Mouse (Mus musculus): ENCODE results near the gene Olfr700. TPM values are rescaled to one million over a fixed set of nuclear protein-coding genes. Genes with fewer than 3 reads are reported as not detected.

The Olfr700 gene
- not detected for polyA plus RNA-seq (2017; shearing (Covaris generic))

GRCm38 (mm10) chr7:106808734-106809133 lies at the start of gene Olfr700:
Gene Olfr700 (minus strand): TSS chr7:106808834.

GRCm38 (mm10) chr7:106843060-106843459 lies 34.4 kb upstream of the Olfr700 start, which contains the start of gene Olfr703:
Gene Olfr703 (plus strand): TSS chr7:106843360.

GRCm38 (mm10) chr7:106833793-106834192 lies 25.2 kb upstream of the Olfr700 start, which contains the start of gene Olfr702:
Gene Olfr702 (minus strand): TSS chr7:106833893.

GRCm38 (mm10) chr7:106813829-106814228 lies 5.2 kb upstream of the Olfr700 start, which contains the start of gene Olfr701:
Gene Olfr701 (plus strand): TSS chr7:106814129.

GRCm38 (mm10) chr7:106793098-106793497 lies 15.5 kb downstream of the Olfr700 start, which contains the start of gene Olfr699:
Gene Olfr699 (minus strand): TSS chr7:106793198.

Other genes starting within 250 kb of the Olfr700 start
- gene Olfr693, start 128.2 kb downstream of the Olfr700 start, polyA plus RNA-seq (2017; shearing (Covaris generic)), result not detected
- not detected for gene Olfr694, start 117.0 kb downstream of the Olfr700 start, polyA plus RNA-seq (2017; shearing (Covaris generic))
- not detected for gene Olfr695, start 92.4 kb downstream of the Olfr700 start, polyA plus RNA-seq (2017; shearing (Covaris generic))
- gene Olfr697, start 66.4 kb downstream of the Olfr700 start, polyA plus RNA-seq (2017; shearing (Covaris generic)), result not detected
- gene Olfr698, start 53.4 kb downstream of the Olfr700 start, polyA plus RNA-seq (2017; shearing (Covaris generic)), result not detected
- not detected for gene Olfr699, start 15.6 kb downstream of the Olfr700 start, polyA plus RNA-seq (2017; shearing (Covaris generic))
- gene Olfr701, start 5.3 kb upstream of the Olfr700 start, polyA plus RNA-seq (2017; shearing (Covaris generic)), result not detected
- not detected for gene Olfr702, start 25.1 kb upstream of the Olfr700 start, polyA plus RNA-seq (2017; shearing (Covaris generic))
- gene Olfr703, start 34.5 kb upstream of the Olfr700 start, polyA plus RNA-seq (2017; shearing (Covaris generic)), result not detected
- not detected for gene Olfr704, start 54.4 kb upstream of the Olfr700 start, polyA plus RNA-seq (2017; shearing (Covaris generic))
- not detected for gene Olfr705, start 68.1 kb upstream of the Olfr700 start, polyA plus RNA-seq (2017; shearing (Covaris generic))
- gene Olfr706, start 79.3 kb upstream of the Olfr700 start, polyA plus RNA-seq (2017; shearing (Covaris generic)), result not detected
- gene Olfr707, start 92.4 kb upstream of the Olfr700 start, polyA plus RNA-seq (2017; shearing (Covaris generic)), result not detected
- gene Olfr1532-ps1, start 99.2 kb upstream of the Olfr700 start, polyA plus RNA-seq (2017; shearing (Covaris generic)), result not detected
- not detected for gene Olfr709-ps1, start 123.4 kb upstream of the Olfr700 start, polyA plus RNA-seq (2017; shearing (Covaris generic))
- gene Olfr710, start 139.5 kb upstream of the Olfr700 start, polyA plus RNA-seq (2017; shearing (Covaris generic)), result not detected
- gene Olfr6, start 155.1 kb upstream of the Olfr700 start, polyA plus RNA-seq (2017; shearing (Covaris generic)), result not detected
- gene Olfr711, start 166.6 kb upstream of the Olfr700 start, polyA plus RNA-seq (2017; shearing (Covaris generic)), result not detected
- gene Olfr2, start 197.2 kb upstream of the Olfr700 start, polyA plus RNA-seq (2017; shearing (Covaris generic)), result not detected
- gene Olfr713, start 222.3 kb upstream of the Olfr700 start, polyA plus RNA-seq (2017; shearing (Covaris generic)), result not detected